Mouse (Mus musculus) frontal cortex, adult (tissue): ENCODE data around the gene Fam71f2.
A peak's percentile ranks its signal among the peaks of the same experiment; 100 is the strongest.

Experiments used
- ATAC-seq: cut with Nextera tagmentation; 2 replicates; pipeline ENCODE4 v1.9.2; 2017; ENCODE audit warnings: mild to moderate bottlenecking, moderate library complexity, mixed read lengths; ENCODE audit not compliant: low TSS enrichment

Fam71f2 gene

GRCm38 (mm10) chr6:29279293-29279692, at the start of gene Fam71f2:
TSS of gene Fam71f2 (plus strand) at chr6:29279593.
- ATAC-seq = no peak

GRCm38 (mm10) chr6:29230386-29230785, 49.0 kb upstream of the Fam71f2 start:
- no peak for ATAC-seq

DNA sequence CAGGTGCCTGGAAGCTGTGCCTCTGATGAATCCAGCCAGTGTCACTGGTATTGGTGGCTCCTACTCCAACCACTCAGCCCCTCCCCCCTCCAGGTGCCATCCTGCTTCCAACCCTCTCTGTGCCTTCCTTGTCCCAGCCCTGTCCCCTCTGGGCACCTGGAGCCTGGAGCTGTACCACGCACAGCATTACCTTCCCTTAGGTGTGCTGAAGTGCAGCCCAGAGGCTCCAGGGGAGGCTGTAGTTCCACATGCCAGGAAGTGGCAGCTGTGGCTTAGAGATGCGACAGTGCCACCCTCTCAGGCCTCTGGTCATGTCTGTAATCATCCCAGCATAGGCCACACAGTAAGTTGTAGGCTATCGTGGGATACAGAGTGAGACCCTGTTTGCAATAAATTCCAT, 47.6 kb upstream of the Fam71f2 start:
- no peak for ATAC-seq

- no peak for ATAC-seq
These were observed 47.1 kb upstream of the Fam71f2 start for GRCm38 (mm10) chr6:29232321-29232720.

DNA sequence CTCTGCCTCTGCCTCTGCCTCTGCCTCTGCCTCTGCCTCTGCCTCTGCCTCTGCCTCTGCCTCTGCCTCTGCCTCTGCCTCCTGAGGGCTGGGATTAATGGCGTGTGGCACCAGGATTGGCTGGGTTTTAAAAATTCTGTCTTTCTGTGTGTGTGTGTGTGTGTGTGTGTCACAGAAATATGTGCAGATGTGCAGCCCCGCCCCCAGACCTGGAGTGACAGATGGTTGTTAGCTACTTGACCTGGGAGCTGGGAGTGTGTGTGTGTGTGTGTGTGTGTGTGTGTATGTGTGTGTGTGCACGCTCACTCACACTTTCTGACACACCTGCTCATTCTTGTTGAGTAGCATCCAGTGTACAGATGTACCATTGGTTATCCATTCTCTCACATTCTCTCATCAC, 45.7 kb upstream of the Fam71f2 start:
- no peak for ATAC-seq

DNA sequence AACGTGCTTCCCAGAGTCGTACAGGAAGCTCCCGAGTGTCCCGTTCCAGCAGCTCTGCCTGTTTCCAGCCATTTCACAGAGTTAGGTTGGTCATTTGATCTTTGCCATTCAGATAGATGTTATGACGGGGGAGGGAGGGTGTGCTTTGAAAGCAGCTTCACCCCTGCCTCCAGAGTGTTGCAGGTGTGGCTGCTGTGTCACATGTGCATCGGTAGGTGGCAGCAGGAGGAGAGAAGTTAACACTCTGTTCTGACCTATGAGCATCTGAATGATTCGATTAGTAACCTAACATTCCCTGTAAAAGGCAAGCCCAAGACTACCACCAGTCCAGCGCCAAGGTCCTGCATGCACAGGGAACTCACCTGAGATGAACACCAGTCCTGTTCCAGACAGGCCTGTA, 45.1 kb upstream of the Fam71f2 start:
- peak; percentile 41; the same call in 1 of the 2 replicates for ATAC-seq

GRCm38 (mm10) chr6:29240806-29241205, 38.6 kb upstream of the Fam71f2 start:
- ATAC-seq = no peak

- ATAC-seq = no peak
These were observed 37.7 kb upstream of the Fam71f2 start for GRCm38 (mm10) chr6:29241697-29242096.

DNA sequence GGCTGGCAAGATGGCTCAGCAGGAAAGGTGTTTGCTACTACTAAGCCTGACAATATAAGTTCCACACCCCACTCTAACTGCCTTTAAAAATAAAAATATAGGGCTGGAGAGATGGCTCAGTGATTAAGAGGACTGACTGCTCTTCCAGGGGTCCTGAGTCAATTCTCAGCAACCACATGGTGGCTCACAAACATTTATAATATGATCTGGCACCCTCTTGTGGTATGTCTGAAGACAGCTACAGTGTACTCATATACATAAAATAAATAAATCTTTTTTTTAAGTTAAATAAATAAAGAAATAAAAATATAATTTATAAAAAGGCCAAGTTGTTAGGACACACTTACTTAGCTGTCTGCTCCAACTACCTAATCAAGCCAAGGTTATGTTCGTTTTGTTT, 37.1 kb upstream of the Fam71f2 start:
- no peak for ATAC-seq

DNA sequence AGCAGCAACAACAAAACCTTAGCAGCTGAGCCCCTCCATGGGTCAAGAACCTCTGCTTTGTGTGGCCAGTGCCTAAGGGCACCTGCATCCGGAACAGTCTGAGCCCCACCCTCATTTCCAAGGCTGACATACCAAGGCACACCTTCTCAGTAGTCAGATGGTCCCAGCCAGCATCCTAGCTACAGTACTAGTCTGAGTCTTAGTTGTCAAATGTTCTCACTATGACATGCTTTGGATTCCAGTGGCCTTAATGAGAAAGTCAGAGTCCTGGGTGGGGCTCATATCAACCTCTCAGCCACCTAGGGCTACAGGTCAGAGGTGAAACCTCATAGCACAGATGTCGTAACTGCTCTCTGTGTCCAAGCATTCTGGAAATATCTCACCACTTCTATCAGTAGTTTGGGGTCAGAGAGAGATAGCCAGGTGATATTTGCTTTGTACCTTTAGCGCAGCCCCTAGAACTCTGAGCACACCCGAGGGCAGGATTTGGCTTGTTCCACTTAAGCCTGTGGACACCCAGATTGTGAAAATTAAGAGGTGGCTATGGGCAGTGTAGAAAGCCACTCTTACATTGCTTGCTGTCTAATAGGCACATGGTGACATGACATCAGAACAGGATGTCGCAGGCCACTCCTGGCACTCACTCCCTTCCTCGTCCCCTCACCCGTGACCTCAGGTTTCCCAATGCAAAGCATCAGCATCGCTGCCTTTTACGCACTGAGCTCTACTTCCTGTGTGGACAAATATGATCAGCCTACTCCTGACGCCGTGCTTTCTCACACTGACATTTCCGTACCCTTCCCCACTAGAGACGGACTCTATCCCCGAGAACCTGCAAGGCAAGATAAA, 33.9 kb upstream of the Fam71f2 start:
- no peak for ATAC-seq

DNA sequence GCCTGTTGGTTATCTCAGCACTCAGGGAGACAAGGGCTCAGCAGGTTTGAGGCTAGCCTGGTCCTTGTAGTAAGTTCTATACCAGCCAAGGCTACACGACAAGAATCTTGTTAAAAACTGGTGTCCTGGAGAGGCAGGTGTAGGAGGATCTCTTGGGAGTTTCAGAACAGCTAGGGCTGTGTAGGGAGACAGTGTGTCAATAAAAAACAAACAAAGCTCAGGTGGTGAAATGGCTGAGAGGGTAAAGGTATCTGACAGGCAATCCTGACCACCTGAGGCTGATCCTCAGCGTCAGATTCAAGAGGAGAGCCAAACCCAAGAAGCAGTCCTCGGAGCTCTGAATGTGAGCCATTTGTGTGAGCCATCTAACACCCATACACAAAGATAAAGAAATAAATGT, 33.2 kb upstream of the Fam71f2 start:
- no peak for ATAC-seq

DNA sequence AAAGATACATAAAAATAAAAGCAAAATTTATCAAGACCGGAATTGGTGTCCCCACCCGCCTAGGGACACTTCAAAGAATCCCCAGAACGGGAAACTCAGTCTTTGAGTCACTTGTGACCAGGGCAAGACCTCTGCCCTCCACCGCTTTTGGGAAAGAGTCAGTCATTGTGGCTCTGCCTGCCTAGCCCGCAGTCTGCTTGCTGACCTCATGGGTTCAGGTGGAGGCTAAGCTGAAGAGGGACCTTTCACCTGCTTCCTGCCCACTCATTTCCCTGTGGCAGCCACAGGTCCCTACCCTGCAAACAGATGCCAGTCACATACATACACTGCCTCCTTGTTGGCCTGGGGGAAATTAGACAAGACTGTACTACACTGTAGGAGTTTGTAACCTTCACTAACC, 32.8 kb upstream of the Fam71f2 start:
- ATAC-seq = no peak

DNA sequence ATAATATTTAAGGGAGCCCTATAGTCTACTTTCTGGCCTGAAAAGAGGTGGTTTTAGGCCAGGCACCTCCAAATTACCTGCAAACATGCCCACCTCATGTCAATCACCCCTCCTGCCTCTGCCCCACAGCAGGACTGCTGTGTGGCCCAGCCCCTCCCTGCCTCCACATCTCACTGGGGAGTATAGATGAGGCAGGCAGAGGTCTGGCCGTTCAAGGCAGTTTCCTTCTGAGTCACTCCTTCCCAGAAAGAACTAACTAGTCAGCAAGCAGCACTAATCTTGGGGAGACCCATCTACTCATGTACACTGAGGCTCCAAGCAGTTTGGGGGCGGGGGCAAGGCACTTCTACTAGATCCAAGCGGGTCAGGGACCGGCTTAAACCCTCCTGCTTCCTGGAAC, 32.3 kb upstream of the Fam71f2 start:
- no peak for ATAC-seq

- no peak for ATAC-seq
These were observed 20.0 kb upstream of the Fam71f2 start for GRCm38 (mm10) chr6:29259418-29259817.

DNA sequence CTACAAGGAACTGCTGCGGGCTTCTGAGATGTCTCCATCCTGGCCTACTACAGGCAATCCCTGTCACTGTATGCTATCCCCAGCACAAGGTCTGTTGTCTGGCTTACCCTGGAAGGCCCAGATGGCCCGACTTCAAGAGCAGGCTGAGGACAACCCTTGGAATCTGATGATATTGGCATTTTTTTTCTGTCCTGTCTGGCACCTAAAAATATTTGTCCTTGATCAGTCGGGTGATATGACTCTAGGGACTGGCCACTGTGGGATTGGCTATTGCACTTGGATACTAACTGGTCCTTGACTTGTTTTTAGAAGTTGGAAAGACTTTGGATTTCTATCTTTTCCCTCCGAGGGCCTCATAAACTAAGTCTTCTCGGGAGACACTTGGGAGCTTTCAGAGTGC, 17.6 kb upstream of the Fam71f2 start:
- ATAC-seq = no peak

- peak; percentile 74 for ATAC-seq
These were observed 15.5 kb upstream of the Fam71f2 start for GRCm38 (mm10) chr6:29263650-29264455.

DNA sequence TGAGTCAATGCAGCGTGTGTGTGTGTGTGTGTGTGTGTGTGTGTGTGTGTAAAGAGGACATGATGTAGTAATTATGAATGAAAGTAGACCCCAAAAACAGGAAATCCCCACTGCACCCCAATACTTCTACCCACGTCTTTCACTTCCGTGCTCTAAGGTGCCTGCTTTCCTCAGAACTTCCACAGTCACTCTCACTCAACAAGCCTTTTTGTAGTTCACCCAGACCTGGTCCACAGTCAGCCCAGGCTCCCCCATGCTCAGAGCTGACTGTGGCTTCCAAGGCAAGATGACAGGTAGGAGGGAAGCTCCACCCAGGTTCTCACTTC, 15.0 kb upstream of the Fam71f2 start:
- no peak for ATAC-seq

- ATAC-seq = peak; percentile 45; the same call in 1 of the 2 replicates
These were observed 12.5 kb upstream of the Fam71f2 start for GRCm38 (mm10) chr6:29266936-29267335.

GRCm38 (mm10) chr6:29269006-29269668, 10.3 kb upstream of the Fam71f2 start:
- ATAC-seq = no peak

GRCm38 (mm10) chr6:29270961-29271360, 8.4 kb upstream of the Fam71f2 start:
- ATAC-seq = no peak

GRCm38 (mm10) chr6:29272312-29273072, 6.9 kb upstream of the Fam71f2 start, which contains the start of gene Hilpda:
TSS of gene Hilpda (plus strand) at chr6:29272488.
- ATAC-seq = peak; percentile 99

DNA sequence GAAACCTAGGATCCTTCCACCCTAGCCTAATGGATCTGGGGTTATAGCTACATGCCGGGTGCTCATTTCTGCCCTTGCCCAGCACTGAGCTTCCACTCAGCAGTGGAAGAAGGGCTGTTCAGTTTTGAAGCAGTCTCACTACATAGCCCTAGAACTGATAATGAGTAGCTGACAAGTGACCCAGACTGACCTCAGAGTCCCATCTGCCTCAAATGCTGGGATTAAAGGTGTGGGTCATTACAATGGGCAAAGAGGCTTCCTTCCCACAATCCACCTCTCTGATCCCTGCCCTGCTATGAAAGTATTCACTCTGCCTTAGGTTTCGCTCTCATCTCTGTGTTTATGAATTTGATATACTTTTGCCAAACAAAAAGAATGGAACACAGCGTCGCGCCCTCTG, 2.6 kb upstream of the Fam71f2 start:
- no peak for ATAC-seq
